Mouse (Mus musculus) liver, embryonic 14.5 days (tissue): ENCODE measurements around the gene Akt2.

ENCODE experiments used
- CTCF ChIP-seq: IDR thresholded peaks from 2 replicates; pipeline ENCODE4 v1.5.1; 2016; ENCODE audit warnings: antibody characterized with exemption, low read depth, control low read depth
- EP300 ChIP-seq: IDR thresholded peaks from 2 replicates; pipeline ENCODE4 v1.6.1; 2016; ENCODE audit warnings: antibody characterized with exemption, low read depth

GRCm38 (mm10) chr7:27688815-27689612, 97.7 kb downstream of the Akt2 start, which contains the start of gene Zfp607b:
- TF ChIP-seq EP300 (no peak), CTCF (no peak)
